Mouse (Mus musculus) kidney, adult 18-20 months (tissue): ENCODE results near the gene Gm6763.
"Not testable (repeated sequence)": the region's sequence is repeated elsewhere in the genome, so short reads cannot be mapped to it uniquely, and the experiment has no call there.

Experiments
- DNase-seq: peaks from one replicate; pipeline ENCODE4 v3.0.0; 2021

Gm6763 gene

GRCm38 (mm10) chr10:104151197-104151596 lies at the start of gene Gm6763:
Gene Gm6763, plus strand, starts transcription at chr10:104151497.
- DNase-seq: not testable (repeated sequence)

GRCm38 (mm10) chr10:104110044-104110443 lies 41.3 kb upstream of the Gm6763 start:
- no peak for DNase-seq

GRCm38 (mm10) chr10:104118312-104118711 lies 33.0 kb upstream of the Gm6763 start:
- DNase-seq: no peak

DNA sequence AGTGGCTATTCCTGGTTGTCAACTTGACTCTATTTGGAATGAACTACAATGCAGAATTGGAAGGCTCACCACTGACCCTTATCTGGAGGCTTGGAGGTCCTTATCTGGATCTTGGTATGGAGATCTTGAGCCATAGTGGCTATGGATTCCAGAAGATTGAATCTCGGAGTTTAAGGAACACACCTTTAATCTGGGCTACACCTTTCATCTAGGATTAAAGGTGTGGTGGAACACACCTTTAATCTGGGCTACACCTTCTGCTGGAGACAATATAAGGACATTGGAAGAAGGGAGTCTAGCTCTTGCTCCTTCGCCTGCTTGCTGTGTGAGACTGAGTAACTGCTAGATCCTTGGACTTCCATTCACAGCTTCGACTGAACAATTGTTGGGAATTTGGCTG lies 8.6 kb upstream of the Gm6763 start, which contains the start of gene Gm21293:
Gene Gm21293 (plus strand): TSS at position 301 of the 400 bp plus-strand sequence.
- not testable (repeated sequence) for DNase-seq

DNA sequence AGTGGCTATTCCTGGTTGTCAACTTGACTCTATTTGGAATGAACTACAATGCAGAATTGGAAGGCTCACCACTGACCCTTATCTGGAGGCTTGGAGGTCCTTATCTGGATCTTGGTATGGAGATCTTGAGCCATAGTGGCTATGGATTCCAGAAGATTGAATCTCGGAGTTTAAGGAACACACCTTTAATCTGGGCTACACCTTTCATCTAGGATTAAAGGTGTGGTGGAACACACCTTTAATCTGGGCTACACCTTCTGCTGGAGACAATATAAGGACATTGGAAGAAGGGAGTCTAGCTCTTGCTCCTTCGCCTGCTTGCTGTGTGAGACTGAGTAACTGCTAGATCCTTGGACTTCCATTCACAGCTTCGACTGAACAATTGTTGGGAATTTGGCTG lies 8.4 kb downstream of the Gm6763 start, which contains the start of gene Gm8764:
Gene Gm8764 (plus strand): TSS at position 301 of the 400 bp plus-strand sequence.
- not testable (repeated sequence) for DNase-seq

- not testable (repeated sequence) for DNase-seq
These were observed 16.9 kb downstream of the Gm6763 start, which contains the start of gene Gm21304 for GRCm38 (mm10) chr10:104168215-104168614. Gene Gm21304, plus strand, starts transcription at chr10:104168515.

GRCm38 (mm10) chr10:104176724-104177123 lies 25.4 kb downstream of the Gm6763 start, which contains the start of gene Gm21312:
Gene Gm21312, plus strand, starts transcription at chr10:104177024.
- not testable (repeated sequence) for DNase-seq

- DNase-seq: not testable (repeated sequence)
These were observed 33.9 kb downstream of the Gm6763 start, which contains the start of gene Gm20765 for GRCm38 (mm10) chr10:104185233-104185632. Gene Gm20765, plus strand, starts transcription at chr10:104185533.

DNA sequence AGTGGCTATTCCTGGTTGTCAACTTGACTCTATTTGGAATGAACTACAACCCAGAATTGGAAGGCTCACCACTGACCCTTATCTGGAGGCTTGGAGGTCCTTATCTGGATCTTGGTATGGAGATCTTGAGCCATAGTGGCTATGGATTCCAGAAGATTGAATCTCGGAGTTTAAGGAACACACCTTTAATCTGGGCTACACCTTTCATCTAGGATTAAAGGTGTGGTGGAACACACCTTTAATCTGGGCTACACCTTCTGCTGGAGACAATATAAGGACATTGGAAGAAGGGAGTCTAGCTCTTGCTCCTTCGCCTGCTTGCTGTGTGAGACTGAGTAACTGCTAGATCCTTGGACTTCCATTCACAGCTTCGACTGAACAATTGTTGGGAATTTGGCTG lies 42.4 kb downstream of the Gm6763 start, which contains the start of gene Gm4340:
Gene Gm4340 (plus strand): TSS at position 301 of the 400 bp plus-strand sequence.
- DNase-seq: not testable (repeated sequence)
